Mouse (Mus musculus): Measurements from ENCODE around the gene Med6. TPM values are rescaled to one million over a fixed set of nuclear protein-coding genes. Genes with fewer than 3 reads are reported as not detected.
A peak's percentile ranks its signal among the peaks of the same experiment; 100 is the strongest.
"Not testable (repeated sequence)": the region's sequence is repeated elsewhere in the genome, so short reads cannot be mapped to it uniquely, and the experiment has no call there.

The Med6 gene
- polyA plus RNA-seq, 1 experiment = 64.0 TPM

DNA sequence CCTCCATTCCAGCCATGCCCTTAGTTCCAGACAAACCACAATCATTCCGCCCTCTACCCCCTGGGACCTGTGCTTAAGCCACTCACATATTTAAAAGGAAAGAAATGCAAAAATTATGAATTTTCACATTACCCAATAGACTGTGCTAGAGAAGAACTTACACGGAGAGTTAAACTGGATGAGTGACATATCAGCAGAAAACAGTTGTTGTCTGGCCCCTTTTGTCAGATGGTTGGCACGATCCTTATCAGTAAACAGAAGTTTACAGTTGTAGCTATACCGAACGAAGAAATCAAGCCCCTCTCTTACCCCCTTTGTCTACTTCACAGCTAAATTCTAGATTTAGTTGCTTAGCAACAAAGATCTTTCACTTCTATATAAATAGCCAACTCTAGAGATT is 26.9 kb downstream of the Med6 start:
- H3K4me1 ChIP-seq (ENCODE audit: control insufficient read depth, insufficient read depth, low read length) = no peaks in the 10 kb centered on the region
- H3K4me3 ChIP-seq (ENCODE audit: insufficient read depth, low read length) = no peak overlapping the region
- no peak overlapping the region for H3K27ac ChIP-seq (ENCODE audit: insufficient read depth, low read length)
- TF ChIP-seq POLR2A (IDR thresholded peaks at IDR 0.05; ENCODE audit: low read depth, low read length) (no peak), CTCF (IDR thresholded peaks at IDR 0.05; ENCODE audit: borderline replicate concordance, insufficient read depth, low read length) (no peak)

DNA sequence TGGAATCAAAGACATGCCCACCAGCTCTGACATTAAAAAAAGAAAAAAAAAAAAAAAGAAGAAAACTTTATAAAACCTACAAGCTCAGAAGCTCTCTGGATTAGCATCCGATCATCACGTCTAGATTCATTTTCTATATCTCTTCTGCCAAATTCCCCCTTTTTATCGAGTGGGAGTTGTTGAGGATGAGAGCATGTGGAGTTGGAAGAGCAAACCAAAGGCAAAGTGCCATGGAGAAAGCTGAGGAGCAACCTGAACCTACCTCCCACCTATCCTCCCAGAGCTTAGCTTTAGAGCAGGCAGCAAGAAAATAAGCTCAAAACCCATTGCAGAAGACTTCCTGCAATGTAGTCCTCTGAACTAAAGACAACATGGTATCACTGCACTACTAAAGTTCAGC is 30.6 kb downstream of the Med6 start:
- TF ChIP-seq CTCF (IDR thresholded peaks at IDR 0.05; ENCODE audit: borderline replicate concordance, insufficient read depth, low read length) (no peak), POLR2A (IDR thresholded peaks at IDR 0.05; ENCODE audit: low read depth, low read length) (no peak)
- no peak overlapping the region for H3K27ac ChIP-seq (ENCODE audit: insufficient read depth, low read length)
- no peak overlapping the region for H3K4me3 ChIP-seq (ENCODE audit: insufficient read depth, low read length)
- H3K4me1 ChIP-seq (ENCODE audit: control insufficient read depth, insufficient read depth, low read length) = no peaks in the 10 kb centered on the region

GRCm38 (mm10) chr12:81549286-81549685 is 45.5 kb downstream of the Med6 start:
- no peak for TF ChIP-seq CTCF (IDR thresholded peaks at IDR 0.05; ENCODE audit: borderline replicate concordance, insufficient read depth, low read length)
- no peak for TF ChIP-seq POLR2A (IDR thresholded peaks at IDR 0.05; ENCODE audit: low read depth, low read length)
- Histone ChIP-seq H3K4me1 (ENCODE audit: control insufficient read depth, insufficient read depth, low read length) (no peaks in the 10 kb centered on the region), H3K27ac (ENCODE audit: insufficient read depth, low read length) (no peak overlapping the region), H3K4me3 (ENCODE audit: insufficient read depth, low read length) (no peak overlapping the region)

GRCm38 (mm10) chr12:81547163-81547562 is 47.6 kb downstream of the Med6 start:
- Histone ChIP-seq H3K27ac (ENCODE audit: insufficient read depth, low read length) (no peak overlapping the region), H3K4me3 (ENCODE audit: insufficient read depth, low read length) (no peak overlapping the region), H3K4me1 (ENCODE audit: control insufficient read depth, insufficient read depth, low read length) (no peaks in the 10 kb centered on the region)
- TF ChIP-seq POLR2A (IDR thresholded peaks at IDR 0.05; ENCODE audit: low read depth, low read length) = no peak
- no peak for TF ChIP-seq CTCF (IDR thresholded peaks at IDR 0.05; ENCODE audit: borderline replicate concordance, insufficient read depth, low read length)

GRCm38 (mm10) chr12:81533029-81533419 is 61.8 kb downstream of the Med6 start:
- TF ChIP-seq POLR2A (IDR thresholded peaks at IDR 0.05; ENCODE audit: low read depth, low read length) = no peak
- TF ChIP-seq CTCF (IDR thresholded peaks at IDR 0.05; ENCODE audit: borderline replicate concordance, insufficient read depth, low read length) = no peak
- no peak overlapping the region for H3K27ac ChIP-seq (ENCODE audit: insufficient read depth, low read length)
- H3K4me3 ChIP-seq (ENCODE audit: insufficient read depth, low read length) = peak overlapping the region; percentile 90; the same call in 1 of the 2 replicates
- no peaks in the 10 kb centered on the region; the same call in 1 of the 2 replicates for H3K4me1 ChIP-seq (ENCODE audit: control insufficient read depth, insufficient read depth, low read length)

- Histone ChIP-seq H3K27ac (ENCODE audit: insufficient read depth, low read length) (no peak within 1 kb of the TSS), H3K4me3 (ENCODE audit: insufficient read depth, low read length) (peak within 1 kb of the TSS; percentile 90)
Measured at GRCm38 (mm10) chr12:81532316-81533028, 62.3 kb downstream of the Med6 start, which contains the start of the genes Gm20498 and Synj2bp. Gene Gm20498, minus strand, starts transcription at chr12:81532905. Gene Synj2bp, minus strand, starts transcription at chr12:81532911.

DNA sequence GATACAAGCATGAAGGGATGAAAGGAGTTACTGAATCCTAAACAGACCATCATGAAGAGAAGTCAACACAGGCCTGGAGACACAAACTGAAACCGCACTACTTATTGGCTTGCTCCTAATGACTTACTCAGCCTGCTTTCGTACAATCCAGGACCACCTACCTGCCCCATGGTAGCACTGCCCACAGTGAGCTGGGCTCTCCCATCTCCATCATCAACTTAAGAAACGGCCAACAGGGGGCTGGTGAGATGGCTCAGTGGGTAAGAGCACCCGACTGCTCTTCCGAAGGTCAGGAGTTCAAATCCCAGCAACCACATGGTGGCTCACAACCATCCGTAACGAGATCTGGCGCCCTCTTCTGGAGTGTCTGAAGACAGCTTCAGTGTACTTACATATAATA is 64.2 kb downstream of the Med6 start:
- not testable (repeated sequence) for H3K4me1 ChIP-seq (ENCODE audit: control insufficient read depth, insufficient read depth, low read length); H3K27ac ChIP-seq (ENCODE audit: insufficient read depth, low read length); H3K4me3 ChIP-seq (ENCODE audit: insufficient read depth, low read length)

More at GRCm38 (mm10) chr12:81532316-81533028, 62.3 kb downstream of the Med6 start, which contains the start of the genes Gm20498 and Synj2bp:
- no peaks in the 10 kb centered on the region; the same call in 1 of the 2 replicates for H3K4me1 ChIP-seq (ENCODE audit: control insufficient read depth, insufficient read depth, low read length)
- TF ChIP-seq CTCF (IDR thresholded peaks at IDR 0.05; ENCODE audit: borderline replicate concordance, insufficient read depth, low read length) (no peak), POLR2A (IDR thresholded peaks at IDR 0.05; ENCODE audit: low read depth, low read length) (peak; percentile 81)

Other genes starting within 250 kb of the Med6 start
- 1.0 and 1.7 TPM in 2 replicates for gene Gm4787, start 215.5 kb downstream of the Med6 start, polyA plus RNA-seq (2011; ENCODE audit: insufficient read length, low read depth, missing spikeins)
- 1.1 and 1.5 TPM in 2 replicates for gene Adam4, start 173.1 kb downstream of the Med6 start, polyA plus RNA-seq (2011; ENCODE audit: insufficient read length, low read depth, missing spikeins)
- gene Cox16, start 109.9 kb downstream of the Med6 start, polyA plus RNA-seq (2011; ENCODE audit: insufficient read length, low read depth, missing spikeins) = 61.4 and 68.8 TPM in 2 replicates
- gene Gm20498, start 62.1 kb downstream of the Med6 start, polyA plus RNA-seq (2011; ENCODE audit: insufficient read length, low read depth, missing spikeins) = 11.9 and 12.7 TPM in 2 replicates
- gene Synj2bp, start 62.1 kb downstream of the Med6 start, polyA plus RNA-seq (2011; ENCODE audit: insufficient read length, low read depth, missing spikeins) = 35.7 and 38.6 TPM in 2 replicates
- 0.17 and 0.47 TPM in 2 replicates for gene Adam21, start 26.5 kb downstream of the Med6 start, polyA plus RNA-seq (2011; ENCODE audit: insufficient read length, low read depth, missing spikeins)
- 13.0 and 28.3 TPM in 2 replicates for gene Ttc9, start 36.2 kb upstream of the Med6 start, polyA plus RNA-seq (2011; ENCODE audit: insufficient read length, low read depth, missing spikeins)
- gene Map3k9, start 186.2 kb upstream of the Med6 start, polyA plus RNA-seq (2011; ENCODE audit: insufficient read length, low read depth, missing spikeins) = 0.23 and 0.42 TPM in 2 replicates